Comparison of ENCODE assay signal across 10 mouse cellular contexts in the genomic region with DNA sequence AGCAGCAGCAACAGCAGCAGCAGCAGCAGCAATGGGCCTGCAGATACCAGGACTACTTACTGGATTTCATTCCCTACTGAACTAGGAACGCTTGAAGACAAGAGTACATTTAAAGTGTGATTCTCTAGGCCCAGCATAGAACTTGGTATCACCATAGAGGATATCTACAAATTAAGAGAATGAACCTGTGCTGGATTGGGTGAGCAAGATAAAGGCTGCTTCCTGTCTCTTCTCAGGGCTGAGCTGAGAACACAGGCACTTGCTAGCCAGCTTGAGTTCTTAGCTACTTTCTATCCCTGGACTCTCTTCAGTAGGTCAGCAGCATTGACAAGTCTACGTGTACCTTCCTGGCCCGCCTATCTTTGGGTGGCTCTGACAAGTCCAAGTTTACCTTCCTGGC. TPM values are rescaled to one million over a fixed set of nuclear protein-coding genes. Genes with fewer than 3 reads are reported as not detected.
DNase-seq lines count a peak whose midpoint lies in the region; ATAC-seq and TF ChIP-seq lines count a peak whose summit lies in the region.
"Had no signal": no experiment of that assay in that cellular context is flagged by ENCODE, and none has a peak within 500 bp of the region (broad histone marks: within the 10 kb centered on the region; RNA-seq: fewer than 3 reads in every experiment).

No protein-coding gene starts in this region.

- WGBS in limb, embryonic 12.5 days = 94% methylated on average over 3 of the region's 3 CpGs
- 88% methylated on average over 3 of the region's 3 CpGs for WGBS in limb, embryonic 10.5 days
- 89% methylated on average over 3 of the region's 3 CpGs for WGBS in embryonic facial prominence, embryonic 14.5 days
- 92% methylated on average over 3 of the region's 3 CpGs for WGBS in hindbrain, postnatal 0 days
- WGBS in thymus, adult 2 months = 92% methylated on average over 3 of the region's 3 CpGs

- H3K4me2 ChIP-seq in limb, embryonic 12.5 days = peak overlapping the region; percentile 94; the same call in 1 of the 2 replicates
- H3K4me2 ChIP-seq in embryonic facial prominence, embryonic 14.5 days (ENCODE audit: low read depth, low read length) = peak overlapping the region; percentile 97; the same call in 1 of the 2 replicates
- H3K4me2 ChIP-seq in hindbrain, postnatal 0 days (ENCODE audit: low read depth, low read length) = peak overlapping the region; percentile 98
- peak overlapping the region; percentile 94 for H3K4me2 ChIP-seq in myocyte (ENCODE audit: low read depth)

- no peak overlapping the region for H3K9ac ChIP-seq in limb, embryonic 12.5 days (replicated peaks)
- H3K9ac ChIP-seq in embryonic facial prominence, embryonic 14.5 days (ENCODE audit: low read depth, low read length) = no peak overlapping the region
- no peak overlapping the region for H3K9ac ChIP-seq in hindbrain, postnatal 0 days (replicated peaks; ENCODE audit: low read length)

- ATAC-seq in limb, embryonic 12.5 days (ENCODE audit: insufficient number of reproducible peaks, insufficient read depth, low FRiP score, low TSS enrichment, low read depth) = no peak
- no peak for ATAC-seq in embryonic facial prominence, embryonic 14.5 days (ENCODE audit: low read depth)
- ATAC-seq in hindbrain, postnatal 0 days = no peak

- peaks cover 17% of the 10 kb centered on the region for H3K4me1 ChIP-seq in limb, embryonic 12.5 days (replicated peaks)
- peaks cover 18% of the 10 kb centered on the region for H3K4me1 ChIP-seq in limb, embryonic 10.5 days
- peaks cover 5% of the 10 kb centered on the region; the same call in 1 of the 2 replicates for H3K4me1 ChIP-seq in embryonic facial prominence, embryonic 14.5 days (ENCODE audit: control insufficient read depth, insufficient read depth, low read length)
- H3K4me1 ChIP-seq in hindbrain, postnatal 0 days (ENCODE audit: insufficient read depth, low read length) = peaks cover 8% of the 10 kb centered on the region; the same call in 1 of the 2 replicates
- peaks cover 18% of the 10 kb centered on the region for H3K4me1 ChIP-seq in thymus, adult 2 months (replicated peaks; ENCODE audit: control insufficient read depth, insufficient read depth, low read length)

- DNase-seq in limb, embryonic 10.5 days (ENCODE audit: low spot score) = no peak
- no peak for DNase-seq in embryonic facial prominence, embryonic 14.5 days (ENCODE audit: low spot score)
- DNase-seq in hindbrain, postnatal 0 days (ENCODE audit: low spot score) = no peak
- DNase-seq in cerebellum, adult 9-10 months = no peak
- no peak for DNase-seq in spleen, postnatal 14 days (ENCODE audit: low spot score in 2 of 2)
- DNase-seq in thymus, adult 2 months = no peak
- DNase-seq: cerebellum, postnatal 36 days had no signal

- H3ac ChIP-seq in myocyte (ENCODE audit: control insufficient read depth, insufficient read length) = no peak overlapping the region

- no peak for TF ChIP-seq POLR2A in myocyte (IDR thresholded peaks at IDR 0.05; ENCODE audit: insufficient read length, low read depth)
- TF ChIP-seq POLR2A in thymus, adult 2 months (IDR thresholded peaks at IDR 0.05; ENCODE audit: control insufficient read depth, extremely low read depth, insufficient read depth, low read length, poor library complexity) = no peak

- no peak for TF ChIP-seq CTCF in hindbrain, postnatal 0 days (IDR thresholded peaks at IDR 0.05; ENCODE audit: low read depth)
- TF ChIP-seq CTCF in thymus, adult 2 months (IDR thresholded peaks at IDR 0.05; ENCODE audit: borderline replicate concordance, control insufficient read depth, extremely low read depth, insufficient read depth, low read length, poor library complexity) = no peak

- peaks cover 8% of the 10 kb centered on the region; the same call in 1 of the 2 replicates for H3K27me3 ChIP-seq in limb, embryonic 12.5 days
- H3K27me3 ChIP-seq in limb, embryonic 10.5 days (ENCODE audit: low read depth, poor library complexity, severe bottlenecking) = peaks cover 20% of the 10 kb centered on the region
- H3K27me3 ChIP-seq in embryonic facial prominence, embryonic 14.5 days (replicated peaks; ENCODE audit: control insufficient read depth, insufficient read depth, low read length) = no peaks in the 10 kb centered on the region
- no peaks in the 10 kb centered on the region for H3K27me3 ChIP-seq in hindbrain, postnatal 0 days (ENCODE audit: insufficient read depth, low read length)
- no peaks in the 10 kb centered on the region for H3K27me3 ChIP-seq in myocyte (ENCODE audit: control insufficient read depth, insufficient read depth, insufficient read length)
- no peaks in the 10 kb centered on the region; the same call in 1 of the 2 replicates for H3K27me3 ChIP-seq in thymus, adult 2 months (ENCODE audit: control insufficient read depth, insufficient read depth, low read length)

- H3K9me3 ChIP-seq in limb, embryonic 12.5 days = no peaks in the 10 kb centered on the region
- no peaks in the 10 kb centered on the region for H3K9me3 ChIP-seq in limb, embryonic 10.5 days (replicated peaks)
- no peaks in the 10 kb centered on the region for H3K9me3 ChIP-seq in embryonic facial prominence, embryonic 14.5 days (ENCODE audit: control insufficient read depth, low read length)
- H3K9me3 ChIP-seq in hindbrain, postnatal 0 days (ENCODE audit: low read length) = no peaks in the 10 kb centered on the region

- H3K4me3 ChIP-seq in limb, embryonic 12.5 days (replicated peaks) = 0 out of 2 replicates have a peak overlapping the region, but pooled peaks have one; percentile 91
- no peak overlapping the region; the same call in 1 of the 2 replicates for H3K4me3 ChIP-seq in limb, embryonic 10.5 days
- H3K4me3 ChIP-seq in embryonic facial prominence, embryonic 14.5 days (ENCODE audit: low read depth, low read length) = no peak overlapping the region
- no peak overlapping the region for H3K4me3 ChIP-seq in hindbrain, postnatal 0 days (ENCODE audit: low read length)
- peak overlapping the region; percentile 51 for H3K4me3 ChIP-seq in myocyte
- no peak overlapping the region for H3K4me3 ChIP-seq in thymus, adult 2 months (ENCODE audit: control insufficient read depth, insufficient read depth, low read length)

- peaks cover 13% of the 10 kb centered on the region for H3K79me2 ChIP-seq in myocyte (ENCODE audit: control insufficient read depth, insufficient read depth)

- no peak overlapping the region for H3K27ac ChIP-seq in limb, embryonic 12.5 days
- no peak overlapping the region for H3K27ac ChIP-seq in limb, embryonic 10.5 days
- no peak overlapping the region for H3K27ac ChIP-seq in embryonic facial prominence, embryonic 14.5 days (replicated peaks; ENCODE audit: low read depth, low read length)
- H3K27ac ChIP-seq in hindbrain, postnatal 0 days = no peak overlapping the region
- no peak overlapping the region for H3K27ac ChIP-seq in thymus, adult 2 months (ENCODE audit: control insufficient read depth, insufficient read depth, low read length)

- H3K36me3 ChIP-seq in limb, embryonic 12.5 days = no peaks in the 10 kb centered on the region
- no peaks in the 10 kb centered on the region for H3K36me3 ChIP-seq in limb, embryonic 10.5 days
- 0 out of 2 replicates have a peak, but pooled peaks cover 5% of the 10 kb centered on the region for H3K36me3 ChIP-seq in embryonic facial prominence, embryonic 14.5 days (ENCODE audit: control insufficient read depth, insufficient read depth, low read length)
- H3K36me3 ChIP-seq in hindbrain, postnatal 0 days (ENCODE audit: insufficient read depth, low read length) = no peaks in the 10 kb centered on the region
- no peaks in the 10 kb centered on the region for H3K36me3 ChIP-seq in myocyte (ENCODE audit: control insufficient read depth, insufficient read depth)
- H3K36me3 ChIP-seq in thymus, adult 2 months (ENCODE audit: control insufficient read depth, insufficient read depth, low read length) = no peaks in the 10 kb centered on the region

TF ChIP-seq in myocyte, 11 proteins besides CTCF, POLR2A, EP300 and RAD21:
- TF ChIP-seq POLR2AphosphoS2 (IDR thresholded peaks at IDR 0.05; ENCODE audit: insufficient read length, low read depth) (no peak), SRF (IDR thresholded peaks at IDR 0.05; ENCODE audit: control insufficient read depth, insufficient read length, low read depth) (no peak), USF1 (IDR thresholded peaks at IDR 0.05; ENCODE audit: low read depth) (no peak), MYOD1 (IDR thresholded peaks at IDR 0.05; ENCODE audit: control insufficient read depth in 1 of 3, insufficient read length in 2 of 3, low read depth in 2 of 3) (no peak), E2F4 (IDR thresholded peaks at IDR 0.05; ENCODE audit: insufficient read depth) (no peak), TCF12 (IDR thresholded peaks at IDR 0.05; ENCODE audit: insufficient read depth, poor library complexity, severe bottlenecking) (no peak), MYOG (IDR thresholded peaks at IDR 0.05; ENCODE audit: control insufficient read depth in 1 of 3, insufficient read depth in 1 of 3, insufficient read length in 2 of 3, low read depth in 2 of 3) (no peak), REST (IDR thresholded peaks at IDR 0.05; ENCODE audit: insufficient read depth, insufficient read length) (no peak), CEBPB (IDR thresholded peaks at IDR 0.05; ENCODE audit: insufficient read depth, poor library complexity, severe bottlenecking) (no peak), MAX (IDR thresholded peaks at IDR 0.05; ENCODE audit: low read depth) (no peak), TCF3 (IDR thresholded peaks at IDR 0.05; ENCODE audit: insufficient read length, low read depth) (no peak)

RNA-seq across cellular contexts. Expression of a gene that starts 2.0 kb away (rescaled TPM):
- polyA plus RNA-seq in limb, embryonic 12.5 days (2016; fragmentation: Nextera tagmentation; extraction: Ambion mirVana) = 1.3 and 1.5 TPM in 2 replicates
- 0.65 TPM in 2 replicates for polyA plus RNA-seq in limb, embryonic 10.5 days (2016; fragmentation: Nextera tagmentation; extraction: Ambion mirVana)
- polyA plus RNA-seq in embryonic facial prominence, embryonic 14.5 days (2014; fragmentation: Nextera tagmentation; extraction: Ambion mirVana) = 1.8 and 2.0 TPM in 2 replicates
- 8.2 and 12.4 TPM in 2 replicates for total RNA-seq in hindbrain, postnatal 0 days (2014; rRNA removed)
- 5.8 and 6.1 TPM in 2 replicates for polyA plus RNA-seq in hindbrain, postnatal 0 days (2015; fragmentation: Nextera tagmentation; extraction: Ambion mirVana)
- polyA plus RNA-seq in myocyte (2012; fragmentation: generic; extraction: Trizol) = 9.8 TPM
- 0.33 and 0.46 TPM in 2 replicates for polyA plus RNA-seq in thymus, adult 2 months (2012; rRNA removed)
- total RNA-seq: granulocyte monocyte progenitor cell, adult 5-6 weeks had no signal

Comparison
In these comparisons a context has a peak if more than half of its experiments do, and no peak if none do; other contexts are left out.
1. H3K4me3 ChIP-seq: peak in limb, embryonic 12.5 days (single experiment) and myocyte (single experiment); none in limb, embryonic 10.5 days (single experiment), embryonic facial prominence, embryonic 14.5 days (single experiment), hindbrain, postnatal 0 days (single experiment) and thymus, adult 2 months (single experiment).
2. Peak in every context shown above with its lines, with median percentiles within 50 percentile points of each other: H3K4me2 ChIP-seq.